Mouse (Mus musculus) embryonic fibroblast, embryonic 13.5 days (primary cell): ENCODE results near the gene Kpna6. TPM values are rescaled to one million over a fixed set of nuclear protein-coding genes. Genes with fewer than 3 reads are reported as not detected.

Source experiments
- H3K27ac ChIP-seq: 2 replicates; pipeline ENCODE4 v1.5.1; 2012; ENCODE audit warnings: low read length, control low read depth, inconsistent platforms; ENCODE audit not compliant: insufficient read depth
- H3K4me1 ChIP-seq: 2 replicates; pipeline ENCODE4 v1.6.1; 2011; ENCODE audit warnings: low read length; ENCODE audit not compliant: control insufficient read depth, insufficient read depth
- H3K4me3 ChIP-seq: 2 replicates; pipeline ENCODE4 v1.5.1; 2011; ENCODE audit warnings: mild to moderate bottlenecking, control low read depth, low read length; ENCODE audit not compliant: insufficient read depth
- CTCF ChIP-seq: IDR thresholded peaks from 2 replicates; pipeline ENCODE4 v1.5.1; 2011; ENCODE audit warnings: mild to moderate bottlenecking, control low read depth, low read length, moderate library complexity, borderline replicate concordance; ENCODE audit not compliant: insufficient read depth
- POLR2A ChIP-seq: IDR thresholded peaks from 2 replicates; pipeline ENCODE4 v1.6.1; 2011; ENCODE audit warnings: low read depth, mild to moderate bottlenecking, control low read depth, low read length, moderate library complexity
- polyA plus RNA-seq: library from polyadenylated mRNA; stranded (reverse); fragments of >200 nt; gene quantifications from 2 replicates; pipeline ENCODE4 v1.2.4, GENCODE M21; 2011; ENCODE audit warnings: low read depth; ENCODE audit not compliant: missing spikeins, insufficient read length

Gene Kpna6
- polyA plus RNA-seq, 1 experiment: 84.3 TPM

- Histone ChIP-seq H3K4me3 (no peak overlapping the region), H3K27ac (no peak overlapping the region), H3K4me1 (no peaks in the 10 kb centered on the region)
- no peak for TF ChIP-seq POLR2A
- no peak for TF ChIP-seq CTCF
Observed at GRCm38 (mm10) chr4:129630944-129631343, 41.6 kb downstream of the Kpna6 start.

DNA sequence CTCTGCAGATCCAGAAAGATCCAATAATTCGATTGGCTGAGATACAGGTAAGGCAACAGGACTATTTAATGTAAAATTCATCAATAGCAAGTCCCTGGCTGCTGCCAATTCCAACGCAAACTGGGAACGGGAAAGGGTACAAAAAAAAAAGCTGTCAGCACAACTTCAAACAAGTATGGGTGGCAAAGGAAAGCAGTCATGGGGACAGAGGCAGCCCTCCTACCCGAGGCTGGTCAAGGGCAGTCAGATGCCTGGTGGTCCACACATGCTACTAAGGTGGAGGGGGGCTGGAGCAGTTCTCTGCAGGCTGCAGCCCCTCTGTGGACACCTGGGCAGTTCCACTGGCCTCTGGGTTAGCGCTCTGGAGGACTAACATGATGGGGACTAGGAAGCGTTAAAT is 46.5 kb downstream of the Kpna6 start:
- Histone ChIP-seq H3K27ac (no peak overlapping the region), H3K4me1 (peaks cover 2% of the 10 kb centered on the region), H3K4me3 (no peak overlapping the region)
- TF ChIP-seq POLR2A (no peak), CTCF (no peak)

DNA sequence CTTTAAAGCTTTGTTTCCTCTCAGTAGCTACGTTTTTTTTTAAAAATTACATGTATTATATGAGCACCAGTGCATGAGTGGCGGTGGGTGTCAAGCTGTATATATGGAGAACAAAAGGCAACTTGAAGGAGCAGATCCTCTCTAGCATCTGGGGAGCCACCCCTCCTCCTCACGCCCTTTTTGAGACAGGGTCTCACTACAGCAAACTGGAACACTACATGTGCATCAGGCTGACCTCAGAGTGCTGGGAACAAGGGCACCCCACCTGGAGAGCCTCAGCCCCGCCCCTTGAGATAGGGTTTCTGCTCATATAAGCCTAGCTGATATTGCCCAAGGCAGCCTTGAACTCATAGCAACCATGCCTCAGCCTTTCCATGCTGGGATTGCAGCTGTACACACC is 47.1 kb downstream of the Kpna6 start:
- Histone ChIP-seq H3K4me1 (peaks cover 2% of the 10 kb centered on the region), H3K27ac (no peak overlapping the region)

DNA sequence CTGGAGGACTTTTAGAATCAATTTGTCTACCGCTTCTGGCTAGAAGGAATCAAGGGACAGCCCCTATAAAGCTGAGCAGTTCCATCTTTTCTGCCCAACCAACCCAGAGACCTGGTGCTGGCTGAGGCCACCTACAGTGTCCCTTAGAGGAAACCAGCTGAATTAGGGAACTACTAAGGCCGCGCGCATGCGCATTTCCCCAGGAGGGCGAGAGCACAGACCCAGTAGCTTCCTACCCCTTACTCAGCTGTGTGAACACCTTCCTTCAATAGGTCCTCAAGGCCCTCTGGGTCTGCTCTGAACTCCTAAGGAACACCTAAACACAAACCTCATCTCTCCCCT is 47.6 kb downstream of the Kpna6 start:
- Histone ChIP-seq H3K4me3 (no peak overlapping the region), H3K4me1 (peaks cover 2% of the 10 kb centered on the region), H3K27ac (peak overlapping the region; percentile 41)
- TF ChIP-seq POLR2A (0 out of 2 replicates have a peak, but pooled peaks have one; percentile 29), CTCF (no peak)

More for the DNA sequence above, 47.1 kb downstream of the Kpna6 start:
- no peak overlapping the region for H3K4me3 ChIP-seq
- TF ChIP-seq POLR2A (no peak), CTCF (no peak)

DNA sequence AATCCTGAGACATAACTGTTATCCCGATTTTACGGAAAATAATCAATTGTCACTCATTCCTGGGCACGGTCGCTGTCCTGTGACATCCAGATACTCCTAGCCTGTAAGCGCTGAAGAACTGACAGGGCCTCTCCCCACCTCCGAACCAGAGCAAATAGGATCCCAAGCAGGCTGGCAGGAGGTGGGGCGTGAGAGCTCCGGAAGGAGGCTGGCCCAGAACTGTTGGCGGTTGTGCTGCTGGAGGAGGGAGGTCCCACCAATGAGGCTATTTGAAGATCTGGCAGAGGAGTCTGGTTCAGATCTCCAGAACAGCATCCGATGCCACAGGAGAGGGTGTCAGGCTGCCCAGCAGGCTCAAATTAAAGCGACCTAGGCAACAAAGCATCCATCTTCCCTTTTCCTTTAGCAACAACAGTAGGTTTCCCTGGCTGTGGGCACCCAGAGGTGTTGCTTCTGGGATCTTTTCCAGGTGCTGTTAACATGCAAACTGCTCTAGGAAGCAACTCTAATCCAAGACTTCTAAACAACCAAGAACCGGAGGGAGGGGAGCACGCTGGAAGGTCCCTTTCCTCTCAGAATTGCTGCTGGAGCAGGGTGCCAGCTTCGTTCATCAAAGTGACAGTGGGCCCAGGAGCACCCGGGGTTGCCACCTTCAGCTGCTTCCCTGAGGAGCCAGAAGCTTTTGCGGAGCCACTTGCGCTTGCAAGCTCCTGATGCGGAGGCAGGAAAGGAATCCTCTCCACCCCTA is 48.1 kb downstream of the Kpna6 start:
- no peak for TF ChIP-seq CTCF
- peak; percentile 78 for TF ChIP-seq POLR2A
- peak overlapping the region; percentile 76 for H3K27ac ChIP-seq
- H3K4me3 ChIP-seq: peak overlapping the region; percentile 63
- H3K4me1 ChIP-seq: peaks cover 2% of the 10 kb centered on the region

DNA sequence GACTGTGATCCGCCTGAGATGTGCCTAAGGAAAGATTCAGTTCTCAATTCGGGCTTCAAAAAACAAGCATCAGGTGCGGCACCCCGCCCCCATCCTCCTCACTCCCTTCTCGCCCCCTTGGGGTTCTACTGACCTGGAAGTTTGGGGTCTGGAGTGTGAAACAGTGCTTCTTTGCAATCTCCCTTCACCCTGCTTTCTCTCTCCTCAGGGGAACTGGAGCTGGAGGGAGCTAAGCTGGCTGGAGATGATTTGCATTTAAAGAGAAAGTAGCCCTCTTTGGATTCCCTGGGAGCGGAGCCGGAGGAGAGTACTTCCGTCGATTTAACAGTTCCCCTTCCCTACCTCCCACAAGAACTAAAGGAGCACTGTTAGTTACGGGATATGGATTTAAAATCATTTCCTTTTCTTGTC is 48.9 kb downstream of the Kpna6 start, which contains the start of gene Ccdc28b:
Gene Ccdc28b, minus strand, starts transcription at position 267 of the 411 bp plus-strand sequence.
- TF ChIP-seq CTCF (no peak), POLR2A (0 out of 2 replicates have a peak, but pooled peaks have one; percentile 62)
- Histone ChIP-seq H3K4me3 (peak within 1 kb of the TSS; percentile 63), H3K27ac (peak within 1 kb of the TSS; percentile 76), H3K4me1 (peaks cover 2% of the 10 kb centered on the region)

- Histone ChIP-seq H3K4me1 (peaks cover 2% of the 10 kb centered on the region), H3K27ac (no peak overlapping the region), H3K4me3 (peak overlapping the region; percentile 63)
- no peak for TF ChIP-seq CTCF
- no peak for TF ChIP-seq POLR2A
Observed at GRCm38 (mm10) chr4:129622803-129623535, 49.6 kb downstream of the Kpna6 start.

DNA sequence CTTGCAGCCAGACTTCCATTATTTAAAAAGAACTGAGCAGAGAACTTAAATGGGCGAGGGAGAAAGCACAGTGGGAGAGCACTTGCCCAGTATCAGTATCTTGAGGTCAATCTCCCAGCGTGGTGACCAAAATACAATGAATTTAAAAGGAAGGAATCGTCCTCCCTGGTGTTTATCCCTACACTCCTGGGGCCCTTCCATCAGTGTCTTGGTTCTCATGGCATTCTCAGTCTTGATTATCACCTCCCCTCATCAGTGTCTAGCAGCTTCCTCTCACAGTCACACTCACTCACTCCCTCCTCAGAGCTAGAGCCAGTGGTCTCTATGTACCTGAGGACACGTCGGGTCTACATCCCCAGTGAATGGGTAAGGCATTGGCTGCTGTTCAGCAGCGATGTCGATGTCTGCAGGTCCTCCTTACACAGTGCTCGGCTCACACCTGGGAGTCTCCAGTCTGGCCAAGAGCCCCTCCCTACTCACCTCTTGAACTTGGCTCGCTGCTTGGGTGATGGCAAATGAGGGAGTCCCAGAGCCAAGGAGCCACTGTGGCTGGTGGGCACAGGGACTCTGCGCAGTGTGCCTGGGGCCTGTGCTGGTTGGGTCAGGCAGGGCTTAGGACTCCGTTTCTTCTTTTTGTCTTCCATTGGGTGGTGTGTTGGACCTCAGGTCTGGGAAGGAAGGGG is 50.3 kb downstream of the Kpna6 start:
- no peak overlapping the region for H3K27ac ChIP-seq
- H3K4me1 ChIP-seq: peaks cover 2% of the 10 kb centered on the region
- TF ChIP-seq CTCF: no peak
- no peak overlapping the region for H3K4me3 ChIP-seq

- H3K4me1 ChIP-seq: peaks cover 2% of the 10 kb centered on the region
- TF ChIP-seq POLR2A: no peak
- no peak for TF ChIP-seq CTCF
- no peak overlapping the region for H3K4me3 ChIP-seq
- H3K27ac ChIP-seq: no peak overlapping the region
Observed at GRCm38 (mm10) chr4:129621283-129621841, 51.2 kb downstream of the Kpna6 start.
